Mouse (Mus musculus): ENCODE data around the gene Perp. TPM values are rescaled to one million over a fixed set of nuclear protein-coding genes. Genes with fewer than 3 reads are reported as not detected.

The Perp gene
- polyA plus RNA-seq, 1 experiment from 2014 or later: 6.3 TPM

DNA sequence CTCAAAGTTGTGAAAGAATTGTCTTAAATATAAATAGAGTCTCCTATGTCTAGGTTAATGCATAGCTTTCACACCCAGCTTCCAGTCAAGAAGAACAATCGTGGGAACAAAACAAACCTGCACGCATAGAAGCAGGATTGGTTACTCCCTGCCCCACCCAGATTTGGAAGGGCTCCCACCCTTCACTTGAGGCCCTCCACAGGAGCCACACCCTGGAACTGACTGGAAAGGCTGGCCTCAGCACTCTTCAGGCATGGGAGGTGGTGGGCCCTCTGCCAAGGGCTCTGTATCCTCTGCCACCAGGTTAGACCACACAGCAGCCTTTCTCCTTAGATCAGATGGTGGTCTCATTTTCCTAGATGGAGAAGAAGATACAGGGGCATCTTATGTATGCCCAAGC lies 26.2 kb downstream of the Perp start:
- Histone ChIP-seq H3K9me3 (no peaks in the 10 kb centered on the region), H3K36me3 (no peaks in the 10 kb centered on the region)

DNA sequence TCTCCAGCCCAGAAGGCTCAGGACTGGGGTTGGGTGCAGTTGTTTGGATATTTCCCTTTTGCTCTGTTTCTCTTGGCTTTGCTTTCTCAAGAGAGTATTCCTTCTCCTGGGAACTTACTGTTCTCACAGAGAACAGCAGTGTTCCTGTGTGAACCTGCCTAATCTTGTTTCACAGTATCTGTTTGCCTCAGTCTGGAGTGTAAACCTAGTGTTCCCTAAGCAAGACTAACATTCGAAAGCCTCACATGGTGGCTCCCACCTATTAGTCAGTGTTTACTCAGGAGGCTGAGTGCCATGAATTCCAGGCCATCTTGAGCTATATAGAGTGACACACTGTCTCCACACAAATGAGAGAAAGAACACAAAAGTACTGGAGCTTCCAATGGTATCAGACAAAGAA lies 31.4 kb downstream of the Perp start:
- no peak overlapping the region for H3K27ac ChIP-seq (replicated peaks)
- 55% methylated on average over 1 of the region's 1 CpGs for WGBS
- no peak for ATAC-seq (ENCODE audit: low FRiP score, low read depth)
- no peaks in the 10 kb centered on the region for H3K27me3 ChIP-seq
- H3K4me1 ChIP-seq: no peaks in the 10 kb centered on the region
- H3K4me2 ChIP-seq (replicated peaks): no peak overlapping the region
- H3K9ac ChIP-seq (replicated peaks): no peak overlapping the region
- H3K9me3 ChIP-seq: no peaks in the 10 kb centered on the region
- no peaks in the 10 kb centered on the region for H3K36me3 ChIP-seq
- H3K4me3 ChIP-seq: no peak overlapping the region

More for the DNA sequence above, 26.2 kb downstream of the Perp start:
- H3K27ac ChIP-seq (replicated peaks): no peak overlapping the region
- 79% methylated on average over 2 of the region's 2 CpGs for WGBS
- no peaks in the 10 kb centered on the region for H3K4me1 ChIP-seq
- no peak for ATAC-seq (ENCODE audit: low FRiP score, low read depth)
- no peaks in the 10 kb centered on the region for H3K27me3 ChIP-seq
- no peak overlapping the region for H3K4me3 ChIP-seq
- no peak overlapping the region for H3K9ac ChIP-seq (replicated peaks)
- H3K4me2 ChIP-seq (replicated peaks): no peak overlapping the region

DNA sequence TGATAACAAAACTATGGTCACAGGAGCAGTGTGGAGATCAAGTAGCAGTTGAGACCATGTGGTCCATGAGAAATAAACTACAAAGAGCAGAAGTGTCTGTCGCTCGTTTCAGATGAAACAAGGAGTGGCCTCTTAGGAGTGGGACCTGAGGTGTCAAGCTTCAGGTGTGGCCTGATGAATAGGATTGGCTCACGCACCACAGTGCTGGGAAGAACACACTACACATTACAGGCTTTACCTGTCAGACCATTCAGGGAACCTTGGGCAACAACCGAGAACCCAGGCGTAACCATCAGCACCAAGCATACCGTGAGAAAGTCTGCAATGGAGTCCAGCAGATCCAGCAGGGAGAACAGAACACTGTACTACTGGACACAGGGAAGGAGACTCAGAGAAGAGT lies 33.3 kb downstream of the Perp start:
- no peaks in the 10 kb centered on the region for H3K4me1 ChIP-seq
- 93% methylated on average over 6 of the region's 6 CpGs for WGBS
- H3K4me2 ChIP-seq (replicated peaks): no peak overlapping the region
- no peak overlapping the region for H3K27ac ChIP-seq (replicated peaks)
- no peaks in the 10 kb centered on the region for H3K9me3 ChIP-seq
- H3K9ac ChIP-seq (replicated peaks): no peak overlapping the region
- H3K36me3 ChIP-seq: no peaks in the 10 kb centered on the region
- no peak for ATAC-seq (ENCODE audit: low FRiP score, low read depth)
- no peaks in the 10 kb centered on the region for H3K27me3 ChIP-seq
- no peak overlapping the region for H3K4me3 ChIP-seq

DNA sequence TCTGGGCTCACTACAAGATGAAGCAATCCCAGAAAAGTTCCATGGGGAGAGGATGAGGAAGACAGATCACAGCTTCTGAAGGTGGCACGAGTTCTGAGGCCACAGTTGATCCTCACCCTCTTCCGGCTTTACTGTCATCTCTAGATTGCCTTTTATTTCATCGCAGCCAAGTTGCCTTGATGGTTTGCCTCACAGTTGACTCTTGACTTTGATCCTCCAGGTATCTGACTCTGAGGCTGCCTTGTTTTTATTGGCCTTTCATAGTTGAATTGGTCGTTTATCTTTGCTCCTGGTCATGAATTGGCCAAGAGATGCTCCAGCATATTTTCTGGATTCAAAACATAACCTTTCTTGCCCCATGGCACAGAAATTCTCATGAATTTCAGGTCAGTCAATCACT lies 34.3 kb downstream of the Perp start:
- Histone ChIP-seq H3K36me3 (no peaks in the 10 kb centered on the region), H3K9ac (replicated peaks) (no peak overlapping the region), H3K4me2 (replicated peaks) (no peak overlapping the region), H3K9me3 (no peaks in the 10 kb centered on the region), H3K27ac (replicated peaks) (no peak overlapping the region), H3K4me3 (no peak overlapping the region), H3K4me1 (no peaks in the 10 kb centered on the region), H3K27me3 (no peaks in the 10 kb centered on the region)
- no peak for ATAC-seq (ENCODE audit: low FRiP score, low read depth)
- WGBS: 73% methylated on average over 4 of the region's 4 CpGs

DNA sequence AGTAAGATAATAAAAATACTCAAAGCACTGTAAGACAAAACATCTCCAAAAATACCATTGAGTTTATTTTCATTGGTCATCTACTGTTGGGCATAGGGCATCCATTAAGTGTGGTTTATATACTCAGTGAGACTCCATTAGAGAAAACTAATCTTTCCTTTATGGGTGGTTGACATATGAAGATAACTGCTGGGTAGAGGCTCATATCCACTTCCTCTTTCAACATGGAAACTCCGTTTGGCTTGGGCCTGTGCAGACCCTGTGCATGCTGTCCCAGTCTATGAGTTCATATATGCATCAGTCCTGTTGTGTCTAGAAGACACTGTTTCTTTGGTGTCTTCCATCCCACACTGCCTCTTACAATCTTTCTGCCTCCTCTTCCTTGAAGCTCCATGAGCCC lies 34.9 kb downstream of the Perp start:
- Histone ChIP-seq H3K27me3 (no peaks in the 10 kb centered on the region), H3K4me3 (no peak overlapping the region), H3K36me3 (no peaks in the 10 kb centered on the region), H3K4me1 (no peaks in the 10 kb centered on the region), H3K27ac (replicated peaks) (no peak overlapping the region), H3K9me3 (no peaks in the 10 kb centered on the region), H3K9ac (replicated peaks) (no peak overlapping the region), H3K4me2 (replicated peaks) (no peak overlapping the region)
- 81% methylated on average over 1 of the region's 1 CpGs for WGBS
- ATAC-seq (ENCODE audit: low FRiP score, low read depth): no peak

DNA sequence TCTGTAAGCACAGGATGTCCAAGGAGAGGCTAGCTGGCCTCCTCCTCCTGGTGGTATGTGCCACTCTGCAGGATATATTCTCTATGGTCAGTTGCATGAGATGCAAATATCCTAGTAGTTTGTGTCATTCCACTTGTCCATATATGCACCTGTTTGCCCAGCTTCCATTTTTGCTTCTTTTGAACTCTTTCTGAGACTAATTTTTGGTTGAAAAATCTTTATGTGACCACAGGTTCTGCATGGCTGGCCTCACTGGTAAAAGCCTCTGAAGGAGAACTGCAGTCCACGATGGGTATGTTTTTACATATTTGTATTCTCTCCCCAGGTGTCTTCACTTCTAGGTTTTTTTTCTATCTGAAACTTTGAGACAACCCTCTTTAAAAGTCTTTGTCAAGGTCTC lies 37.4 kb downstream of the Perp start:
- no peaks in the 10 kb centered on the region for H3K9me3 ChIP-seq
- no peak for ATAC-seq (ENCODE audit: low FRiP score, low read depth)
- no peak overlapping the region for H3K27ac ChIP-seq (replicated peaks)
- WGBS: 84% methylated on average over 1 of the region's 1 CpGs
- H3K4me1 ChIP-seq: no peaks in the 10 kb centered on the region
- H3K9ac ChIP-seq (replicated peaks): no peak overlapping the region
- H3K4me3 ChIP-seq: no peak overlapping the region
- H3K36me3 ChIP-seq: no peaks in the 10 kb centered on the region
- no peaks in the 10 kb centered on the region for H3K27me3 ChIP-seq
- no peak overlapping the region for H3K4me2 ChIP-seq (replicated peaks)

DNA sequence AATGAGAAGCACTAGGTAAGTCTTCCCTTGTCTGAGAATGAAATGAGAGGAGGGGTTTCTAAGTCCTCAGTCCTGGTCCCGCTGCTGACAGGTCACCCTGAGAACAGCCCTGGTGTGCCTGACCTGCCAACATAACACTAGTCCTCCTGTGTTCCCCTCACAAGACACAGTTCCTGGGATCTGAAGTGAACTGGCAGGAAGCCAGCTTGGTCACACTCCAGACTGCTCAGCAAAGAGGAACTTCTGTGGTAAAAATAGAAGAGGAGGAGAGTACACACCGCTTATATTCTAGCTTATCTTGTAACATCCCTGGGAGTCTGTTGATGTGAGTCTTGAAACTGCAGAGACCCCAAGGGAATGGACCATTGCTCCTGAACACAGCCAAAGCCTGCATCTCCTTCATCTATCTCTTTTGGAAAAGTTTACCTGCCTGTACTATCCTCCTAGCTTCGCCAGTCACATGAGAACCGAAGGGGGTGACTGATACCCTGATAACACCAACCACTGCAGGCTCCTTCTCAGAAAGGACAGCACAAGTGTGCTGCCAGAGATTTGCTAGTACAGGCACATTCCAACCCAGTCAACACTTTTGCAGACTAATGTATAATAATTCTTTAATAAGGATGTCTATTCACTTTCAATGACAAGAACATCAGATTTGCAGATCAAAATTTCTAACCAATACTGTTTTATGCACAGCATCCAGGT lies 42.3 kb downstream of the Perp start:
- H3K4me2 ChIP-seq (replicated peaks): no peak overlapping the region
- no peak overlapping the region for H3K27ac ChIP-seq (replicated peaks)
- H3K27me3 ChIP-seq: no peaks in the 10 kb centered on the region
- H3K4me1 ChIP-seq: no peaks in the 10 kb centered on the region
- no peaks in the 10 kb centered on the region for H3K36me3 ChIP-seq
- no peak for ATAC-seq (ENCODE audit: low FRiP score, low read depth)
- H3K9me3 ChIP-seq: no peaks in the 10 kb centered on the region
- H3K9ac ChIP-seq (replicated peaks): no peak overlapping the region
- 90% methylated on average over 4 of the region's 4 CpGs for WGBS
- H3K4me3 ChIP-seq: no peak overlapping the region

DNA sequence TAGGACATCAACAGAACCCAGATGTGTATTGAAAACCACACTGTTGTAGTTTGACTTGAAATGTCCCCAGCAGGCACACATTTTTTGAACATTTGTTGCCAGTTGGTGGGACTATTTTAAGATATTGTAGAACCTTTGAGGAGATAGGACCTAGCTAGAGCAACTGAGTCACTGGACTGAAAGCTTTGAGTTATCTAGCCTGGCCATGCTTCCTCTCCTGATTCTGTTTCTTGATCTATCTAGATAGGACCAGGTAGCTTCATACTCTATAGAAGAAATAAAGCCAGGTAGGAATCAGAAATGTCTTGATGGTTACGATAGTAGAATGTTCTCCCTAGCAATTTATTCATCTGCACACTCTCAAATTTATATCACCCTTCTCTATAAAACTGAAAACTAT lies 43.9 kb downstream of the Perp start:
- no peaks in the 10 kb centered on the region for H3K27me3 ChIP-seq
- no peak for ATAC-seq (ENCODE audit: low FRiP score, low read depth)

DNA sequence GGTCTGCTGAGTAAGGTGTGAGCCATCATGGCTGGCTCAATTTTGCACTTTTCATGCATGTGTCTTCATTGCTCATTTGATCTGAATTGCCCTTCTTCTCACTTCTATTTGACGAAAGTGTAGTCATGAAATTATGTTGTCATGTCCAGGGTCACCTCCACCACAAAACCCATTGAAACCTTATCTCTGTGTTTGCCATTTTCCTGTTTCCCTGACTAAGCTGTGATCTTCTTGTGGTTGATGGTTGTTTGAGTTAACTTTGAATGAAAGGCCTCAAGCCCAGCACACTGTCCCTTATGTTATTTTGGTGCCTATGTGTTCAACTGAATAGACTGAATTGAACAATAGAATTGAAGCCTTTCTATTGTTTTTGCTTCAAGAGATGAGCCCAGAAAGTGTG lies 44.4 kb downstream of the Perp start:
- no peak overlapping the region for H3K4me2 ChIP-seq (replicated peaks)

More for the DNA sequence above, 43.9 kb downstream of the Perp start:
- Histone ChIP-seq H3K4me2 (replicated peaks) (no peak overlapping the region), H3K4me3 (no peak overlapping the region), H3K27ac (replicated peaks) (no peak overlapping the region), H3K36me3 (no peaks in the 10 kb centered on the region), H3K9ac (replicated peaks) (no peak overlapping the region), H3K9me3 (no peaks in the 10 kb centered on the region), H3K4me1 (no peaks in the 10 kb centered on the region)
- 100% methylated on average over 1 of the region's 1 CpGs for WGBS

DNA sequence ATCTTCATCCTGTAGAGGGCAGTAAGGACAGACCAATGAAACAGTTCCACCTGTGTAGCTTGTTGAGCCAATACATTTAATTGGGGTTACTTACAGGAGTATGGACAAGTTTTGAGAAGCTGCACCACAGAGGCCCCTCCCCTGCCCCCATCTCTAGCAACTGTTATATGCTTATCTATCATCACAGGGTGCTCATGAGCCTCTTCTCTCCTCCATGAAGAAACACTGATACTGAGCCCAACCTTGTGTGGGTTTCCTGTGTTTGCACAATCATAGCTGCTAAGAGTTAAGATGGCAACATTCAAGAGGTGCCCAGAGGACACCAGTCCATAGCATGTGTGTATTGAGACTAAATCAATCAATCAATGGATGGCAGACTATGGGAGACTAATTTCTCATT lies 46.3 kb downstream of the Perp start:
- Histone ChIP-seq H3K4me1 (no peaks in the 10 kb centered on the region), H3K9me3 (no peaks in the 10 kb centered on the region), H3K4me2 (replicated peaks) (no peak overlapping the region), H3K4me3 (no peak overlapping the region), H3K27ac (replicated peaks) (no peak overlapping the region), H3K9ac (replicated peaks) (no peak overlapping the region), H3K27me3 (no peaks in the 10 kb centered on the region), H3K36me3 (no peaks in the 10 kb centered on the region)
- ATAC-seq (ENCODE audit: low FRiP score, low read depth): no peak

More for the DNA sequence above, 44.4 kb downstream of the Perp start:
- WGBS: 91% methylated on average over 1 of the region's 1 CpGs
- H3K9me3 ChIP-seq: no peaks in the 10 kb centered on the region
- ATAC-seq (ENCODE audit: low FRiP score, low read depth): no peak
- no peak overlapping the region for H3K27ac ChIP-seq (replicated peaks)
- H3K27me3 ChIP-seq: no peaks in the 10 kb centered on the region
- no peaks in the 10 kb centered on the region for H3K36me3 ChIP-seq
- H3K9ac ChIP-seq (replicated peaks): no peak overlapping the region
- no peaks in the 10 kb centered on the region for H3K4me1 ChIP-seq
- no peak overlapping the region for H3K4me3 ChIP-seq

DNA sequence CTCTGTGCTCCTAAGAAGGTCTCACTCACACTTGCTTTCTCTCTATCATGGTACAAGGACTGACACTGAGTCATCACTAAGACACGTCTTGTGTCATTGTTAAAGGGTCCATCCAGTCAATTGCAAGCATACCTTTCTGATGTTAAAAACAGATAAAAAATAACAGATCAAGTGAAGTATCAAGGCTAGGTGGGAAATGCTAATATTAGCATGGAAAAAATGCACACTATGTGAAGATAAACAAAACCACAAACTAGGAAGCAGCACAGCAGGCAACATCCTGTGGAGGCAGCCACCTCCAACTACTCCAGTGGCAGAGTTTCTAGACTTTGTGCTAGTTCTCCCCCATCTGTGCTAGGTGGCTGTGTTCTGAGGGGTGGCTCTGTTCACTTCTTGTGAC lies 47.3 kb downstream of the Perp start:
- no peak for ATAC-seq (ENCODE audit: low FRiP score, low read depth)

DNA sequence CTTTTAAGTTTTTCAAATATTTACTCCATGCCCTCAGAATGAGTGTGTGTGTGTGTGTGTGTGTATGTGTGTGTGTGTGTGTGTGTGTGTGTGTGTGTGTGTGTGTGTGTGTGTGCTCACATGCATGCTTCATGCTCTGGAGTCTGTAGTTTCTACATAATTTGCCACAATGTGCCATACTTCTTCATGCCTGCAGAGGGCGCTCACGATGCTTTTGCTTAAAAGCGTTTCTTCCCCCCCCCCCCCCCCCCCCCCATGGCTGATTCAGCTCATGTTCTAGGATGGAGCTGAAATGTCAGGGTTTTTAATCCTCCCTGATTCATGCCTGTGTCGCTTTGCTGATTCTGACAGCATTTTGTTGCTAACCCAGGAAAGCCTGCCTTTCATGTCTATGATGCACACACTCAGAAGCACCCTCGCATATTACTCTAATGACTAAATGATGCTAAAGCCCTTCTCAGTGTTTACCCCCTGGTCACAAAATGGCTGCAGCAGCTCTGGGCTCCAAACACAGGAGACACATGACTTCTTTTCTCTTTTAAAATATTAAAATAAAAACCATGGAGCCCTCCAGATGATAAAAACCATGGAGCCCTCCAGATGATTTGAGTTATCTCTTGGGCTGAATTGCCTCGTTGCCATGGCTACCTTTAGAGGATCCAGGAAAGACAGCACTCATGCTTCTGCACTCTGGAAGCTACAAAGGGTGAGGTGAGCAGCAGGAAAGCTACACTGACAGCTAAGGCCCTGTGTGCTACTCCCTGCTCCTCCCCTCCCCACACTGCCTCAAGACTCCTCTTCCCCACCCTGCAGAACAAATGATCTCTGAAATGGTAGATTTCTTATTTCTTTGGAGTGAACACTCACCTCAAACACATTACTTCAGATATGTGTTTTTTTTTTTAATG lies 49.7 kb downstream of the Perp start:
- Histone ChIP-seq H3K4me3 (no peak overlapping the region), H3K9ac (replicated peaks) (no peak overlapping the region), H3K9me3 (no peaks in the 10 kb centered on the region), H3K4me2 (replicated peaks) (no peak overlapping the region), H3K27me3 (no peaks in the 10 kb centered on the region), H3K27ac (replicated peaks) (no peak overlapping the region), H3K4me1 (no peaks in the 10 kb centered on the region), H3K36me3 (no peaks in the 10 kb centered on the region)
- ATAC-seq (ENCODE audit: low FRiP score, low read depth): no peak
- WGBS: 69% methylated on average over 3 of the region's 6 CpGs

More for the DNA sequence above, 47.3 kb downstream of the Perp start:
- Histone ChIP-seq H3K27me3 (no peaks in the 10 kb centered on the region), H3K9me3 (no peaks in the 10 kb centered on the region), H3K4me1 (no peaks in the 10 kb centered on the region), H3K27ac (replicated peaks) (no peak overlapping the region), H3K36me3 (no peaks in the 10 kb centered on the region), H3K4me2 (replicated peaks) (no peak overlapping the region), H3K4me3 (no peak overlapping the region), H3K9ac (replicated peaks) (no peak overlapping the region)
- 78% methylated on average over 1 of the region's 1 CpGs for WGBS

All from midbrain, embryonic 12.5 days (tissue).